Mouse (Mus musculus) embryonic facial prominence, embryonic 15.5 days (tissue): ENCODE measurements around the gene Cyld. TPM values are rescaled to one million over a fixed set of nuclear protein-coding genes. Genes with fewer than 3 reads are reported as not detected.

Experiments used
- ATAC-seq: fragments of 200-750 bp; cut with Nextera tagmentation; 2 replicates; pipeline ENCODE4 v1.8.0; 2017; ENCODE audit warnings: low read depth, moderate TSS enrichment; ENCODE audit not compliant: insufficient number of reproducible peaks, low FRiP score, low TSS enrichment
- H3K27ac ChIP-seq: fragments of 300-500 bp; sonication (generic); replicated peaks from 2 replicates; pipeline ENCODE4 v1.5.1; 2015; ENCODE audit warnings: mild to moderate bottlenecking, inconsistent platforms
- H3K27me3 ChIP-seq: fragments of 300-500 bp; sonication (generic); 2 replicates; pipeline ENCODE4 v1.6.1; 2015; ENCODE audit warnings: inconsistent platforms
- H3K36me3 ChIP-seq: fragments of 300-500 bp; sonication (generic); 2 replicates; pipeline ENCODE4 v1.6.1; 2015; ENCODE audit warnings: mild to moderate bottlenecking, inconsistent platforms
- H3K4me1 ChIP-seq: fragments of 300-500 bp; sonication (generic); 2 replicates; pipeline ENCODE4 v1.6.1; 2015; ENCODE audit warnings: inconsistent platforms
- H3K4me2 ChIP-seq: fragments of 300-500 bp; sonication (generic); replicated peaks from 2 replicates; pipeline ENCODE4 v1.6.1; 2015; ENCODE audit warnings: mild to moderate bottlenecking, inconsistent platforms
- H3K4me3 ChIP-seq: fragments of 300-500 bp; sonication (generic); replicated peaks from 2 replicates; pipeline ENCODE4 v1.5.1; 2015; ENCODE audit warnings: mild to moderate bottlenecking, inconsistent platforms
- H3K9ac ChIP-seq: fragments of 300-500 bp; sonication (generic); 2 replicates; pipeline ENCODE4 v1.6.1; 2015; ENCODE audit warnings: inconsistent platforms
- H3K9me3 ChIP-seq: fragments of 300-500 bp; sonication (generic); replicated peaks from 2 replicates; pipeline ENCODE4 v1.6.1; 2016; ENCODE audit warnings: inconsistent platforms
- WGBS: fragments of 180-500 bp; shearing (Covaris S2); methylation state at CpG from one replicate; pipeline ENCODE4 v1.1.7; 2015; 5-methylcytosine and 5-hydroxymethylcytosine counted together
- polyA plus RNA-seq: library from polyadenylated mRNA; unstranded; fragments of >200 nt; fragmentation: Nextera tagmentation; extraction: Ambion mirVana; gene quantifications from 2 replicates; pipeline ENCODE4 v1.2.1, GENCODE M21; 2015

The Cyld gene
- polyA plus RNA-seq, 1 experiment from 2014 or later = 13.0 TPM

GRCm38 (mm10) chr8:88670782-88671181, 26.0 kb upstream of the Cyld start:
- Histone ChIP-seq H3K36me3 (no peaks in the 10 kb centered on the region), H3K9ac (no peak overlapping the region), H3K9me3 (no peaks in the 10 kb centered on the region), H3K27me3 (no peaks in the 10 kb centered on the region), H3K4me1 (peaks cover 27% of the 10 kb centered on the region), H3K27ac (no peak overlapping the region), H3K4me3 (no peak overlapping the region), H3K4me2 (no peak overlapping the region)
- WGBS = 64% methylated on average over 6 of the region's 6 CpGs
- ATAC-seq = no peak

GRCm38 (mm10) chr8:88671575-88671974, 25.3 kb upstream of the Cyld start:
- Histone ChIP-seq H3K4me3 (no peak overlapping the region), H3K27ac (no peak overlapping the region), H3K4me2 (no peak overlapping the region), H3K9me3 (no peaks in the 10 kb centered on the region), H3K36me3 (no peaks in the 10 kb centered on the region), H3K9ac (no peak overlapping the region), H3K4me1 (peaks cover 22% of the 10 kb centered on the region), H3K27me3 (no peaks in the 10 kb centered on the region)
- ATAC-seq = no peak
- 51% methylated on average over 10 of the region's 10 CpGs for WGBS

- Histone ChIP-seq H3K27me3 (no peaks in the 10 kb centered on the region), H3K4me1 (peaks cover 27% of the 10 kb centered on the region), H3K27ac (no peak overlapping the region), H3K9ac (no peak overlapping the region), H3K4me3 (no peak overlapping the region), H3K36me3 (no peaks in the 10 kb centered on the region), H3K9me3 (no peaks in the 10 kb centered on the region), H3K4me2 (no peak overlapping the region)
- ATAC-seq = no peak
- WGBS = 72% methylated on average over 5 of the region's 5 CpGs
Measured at GRCm38 (mm10) chr8:88673859-88674258, 23.0 kb upstream of the Cyld start.

- no peak for ATAC-seq
- H3K36me3 ChIP-seq = no peaks in the 10 kb centered on the region
- H3K9ac ChIP-seq = no peak overlapping the region
- whole genome bisulfite sequencing = 78% methylated on average over 12 of the region's 12 CpGs
- peaks cover 25% of the 10 kb centered on the region for H3K4me1 ChIP-seq
- no peak overlapping the region for H3K27ac ChIP-seq
- H3K4me2 ChIP-seq = no peak overlapping the region
- no peaks in the 10 kb centered on the region for H3K27me3 ChIP-seq
- no peak overlapping the region for H3K4me3 ChIP-seq
- H3K9me3 ChIP-seq = no peaks in the 10 kb centered on the region
Measured at GRCm38 (mm10) chr8:88675372-88676165, 21.3 kb upstream of the Cyld start.

GRCm38 (mm10) chr8:88677071-88677470, 19.8 kb upstream of the Cyld start:
- Histone ChIP-seq H3K27me3 (no peaks in the 10 kb centered on the region), H3K4me3 (no peak overlapping the region), H3K9ac (no peak overlapping the region), H3K36me3 (no peaks in the 10 kb centered on the region), H3K4me2 (no peak overlapping the region), H3K9me3 (no peaks in the 10 kb centered on the region), H3K27ac (no peak overlapping the region), H3K4me1 (peaks cover 15% of the 10 kb centered on the region)
- ATAC-seq = peak; percentile 39; the same call in 1 of the 2 replicates
- WGBS = 45% methylated on average over 8 of the region's 8 CpGs

- Histone ChIP-seq H3K4me2 (no peak overlapping the region), H3K36me3 (no peaks in the 10 kb centered on the region), H3K4me1 (peaks cover 13% of the 10 kb centered on the region), H3K27ac (no peak overlapping the region), H3K4me3 (no peak overlapping the region), H3K9me3 (no peaks in the 10 kb centered on the region), H3K27me3 (no peaks in the 10 kb centered on the region), H3K9ac (no peak overlapping the region)
- ATAC-seq = no peak
- 77% methylated on average over 2 of the region's 2 CpGs for WGBS
Measured at GRCm38 (mm10) chr8:88680566-88680965, 16.3 kb upstream of the Cyld start.

GRCm38 (mm10) chr8:88681046-88681445, 15.8 kb upstream of the Cyld start:
- peaks cover 15% of the 10 kb centered on the region for H3K4me1 ChIP-seq
- ATAC-seq = no peak
- WGBS = 70% methylated on average over 8 of the region's 8 CpGs
- H3K27me3 ChIP-seq = no peaks in the 10 kb centered on the region
- no peak overlapping the region for H3K4me3 ChIP-seq
- H3K9ac ChIP-seq = no peak overlapping the region
- no peak overlapping the region for H3K27ac ChIP-seq
- no peaks in the 10 kb centered on the region for H3K36me3 ChIP-seq
- no peak overlapping the region for H3K4me2 ChIP-seq
- no peaks in the 10 kb centered on the region for H3K9me3 ChIP-seq

- no peaks in the 10 kb centered on the region for H3K27me3 ChIP-seq
- H3K4me3 ChIP-seq = no peak overlapping the region
- ATAC-seq = no peak
- H3K36me3 ChIP-seq = no peaks in the 10 kb centered on the region
- no peaks in the 10 kb centered on the region for H3K9me3 ChIP-seq
- no peak overlapping the region for H3K4me2 ChIP-seq
- H3K9ac ChIP-seq = no peak overlapping the region
- peaks cover 8% of the 10 kb centered on the region; the same call in 1 of the 2 replicates for H3K4me1 ChIP-seq
- 80% methylated on average over 7 of the region's 7 CpGs for WGBS
- no peak overlapping the region for H3K27ac ChIP-seq
Measured at GRCm38 (mm10) chr8:88683656-88684289, 13.1 kb upstream of the Cyld start.

- H3K27me3 ChIP-seq = no peaks in the 10 kb centered on the region
- H3K9me3 ChIP-seq = no peaks in the 10 kb centered on the region
- H3K36me3 ChIP-seq = no peaks in the 10 kb centered on the region
- WGBS = 50% methylated on average over 9 of the region's 9 CpGs
- ATAC-seq = 0 out of 2 replicates have a peak, but pooled peaks have one; percentile 20
- H3K9ac ChIP-seq = no peak overlapping the region
- H3K4me3 ChIP-seq = no peak overlapping the region
- no peak overlapping the region for H3K4me2 ChIP-seq
- peaks cover 8% of the 10 kb centered on the region; the same call in 1 of the 2 replicates for H3K4me1 ChIP-seq
- H3K27ac ChIP-seq = no peak overlapping the region
Measured at GRCm38 (mm10) chr8:88686226-88686905, 10.5 kb upstream of the Cyld start.

GRCm38 (mm10) chr8:88686906-88687235, 10.0 kb upstream of the Cyld start:
- H3K4me2 ChIP-seq = no peak overlapping the region
- no peak overlapping the region for H3K9ac ChIP-seq
- 73% methylated on average over 8 of the region's 8 CpGs for WGBS
- H3K4me3 ChIP-seq = no peak overlapping the region
- H3K4me1 ChIP-seq = peaks cover 8% of the 10 kb centered on the region; the same call in 1 of the 2 replicates
- H3K9me3 ChIP-seq = no peaks in the 10 kb centered on the region
- no peaks in the 10 kb centered on the region for H3K36me3 ChIP-seq
- no peak for ATAC-seq
- no peaks in the 10 kb centered on the region for H3K27me3 ChIP-seq
- H3K27ac ChIP-seq = no peak overlapping the region

GRCm38 (mm10) chr8:88689151-88689550, 7.7 kb upstream of the Cyld start:
- Histone ChIP-seq H3K4me3 (no peak overlapping the region), H3K27me3 (no peaks in the 10 kb centered on the region), H3K9ac (no peak overlapping the region), H3K9me3 (no peaks in the 10 kb centered on the region), H3K36me3 (no peaks in the 10 kb centered on the region), H3K4me2 (no peak overlapping the region), H3K27ac (no peak overlapping the region), H3K4me1 (peaks cover 10% of the 10 kb centered on the region; the same call in 1 of the 2 replicates)
- 60% methylated on average over 6 of the region's 6 CpGs for WGBS
- no peak for ATAC-seq
